Mouse (Mus musculus): ENCODE measurements around the gene BC053393.
"Not testable (repeated sequence)": the region's sequence is repeated elsewhere in the genome, so short reads cannot be mapped to it uniquely, and the experiment has no call there.

The BC053393 gene

DNA sequence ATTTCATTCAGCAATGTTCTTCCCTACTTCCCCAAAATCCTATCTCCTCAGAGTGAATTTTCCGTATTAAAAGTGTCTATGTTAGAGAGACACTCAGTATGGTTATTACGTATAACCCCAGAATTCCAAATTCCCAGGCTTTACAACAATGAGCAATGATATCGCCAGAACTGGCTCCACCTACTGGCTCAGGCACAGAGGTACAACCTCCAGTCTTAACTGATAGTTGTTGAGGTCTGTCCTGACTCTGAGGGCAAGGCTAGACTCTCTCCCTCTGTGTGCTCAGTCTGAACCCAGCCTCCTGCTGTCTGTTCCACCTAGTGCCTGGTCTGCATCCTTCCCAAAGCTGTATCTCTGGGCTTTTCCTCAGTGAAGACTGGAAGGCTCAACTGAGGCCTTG is 60.3 kb downstream of the BC053393 start:
- ChIA-PET CTCF (interaction anchor here in 1 of 4 experiments (0.6 to 1.4 kb wide), 3 partner anchors 110 to 356 kb away, joined by 3 to 6 read pairs (median 3); no protein-coding TSS in a partner anchor), POLR2A (no interaction called here)

DNA sequence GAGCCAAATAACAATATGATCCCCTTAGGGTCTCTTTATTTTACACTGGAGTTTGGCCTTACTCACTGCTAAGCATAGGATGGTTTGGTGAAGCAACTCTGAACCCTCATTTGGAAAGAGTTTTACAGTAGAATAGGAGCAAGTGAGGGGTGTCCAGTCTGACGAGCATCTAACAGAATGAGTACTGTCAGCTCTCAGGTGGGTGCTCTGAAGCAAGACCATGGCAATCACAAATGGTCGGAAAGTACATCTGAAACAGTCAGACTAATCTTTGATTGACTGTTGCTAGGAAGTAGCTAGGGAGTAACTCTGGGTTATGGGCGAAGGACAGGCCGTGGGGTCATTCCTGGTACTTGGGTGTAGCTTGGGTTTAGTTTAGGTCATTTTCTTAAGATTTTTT is 64.2 kb downstream of the BC053393 start:
- POLR2A ChIA-PET, CTCF ChIA-PET: not testable (repeated sequence)

DNA sequence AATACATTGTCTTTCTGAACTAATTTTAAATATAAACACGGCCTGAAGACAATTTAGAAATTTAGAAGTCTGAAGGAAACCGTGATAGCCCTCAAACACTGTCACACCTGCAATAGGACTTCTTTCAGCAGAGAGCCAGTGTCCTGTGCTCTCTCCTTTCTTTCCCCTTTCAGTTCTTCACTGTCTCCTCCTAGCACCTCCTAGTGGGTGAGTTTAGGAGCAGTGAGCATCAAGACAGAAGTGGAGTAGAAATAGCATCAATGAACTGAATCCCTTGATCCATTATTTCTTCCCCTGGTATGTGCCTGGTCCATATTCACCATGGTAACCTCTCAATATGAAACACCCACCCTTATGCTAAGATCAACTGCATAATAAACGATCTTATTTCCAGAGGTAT is 65.2 kb downstream of the BC053393 start:
- POLR2A ChIA-PET, result no interaction called here
- CTCF ChIA-PET, result no interaction called here

All from embryonic stem cell, embryonic (primary cell).